Mouse (Mus musculus) liver, adult 2 months (tissue): Measurements from ENCODE around the gene Med15.

Experiments
- CTCF ChIP-seq: fragments of 200-500 bp; IDR thresholded peaks from 2 replicates; pipeline ENCODE4 v1.5.1; 2011; ENCODE audit warnings: low read depth, low read length, control low read depth
- POLR2A ChIP-seq: fragments of 200-500 bp; IDR thresholded peaks from 2 replicates; pipeline ENCODE4 v1.6.1; 2011; ENCODE audit warnings: low read length, control low read depth; ENCODE audit not compliant: insufficient read depth; ENCODE audit errors: extremely low read depth

DNA sequence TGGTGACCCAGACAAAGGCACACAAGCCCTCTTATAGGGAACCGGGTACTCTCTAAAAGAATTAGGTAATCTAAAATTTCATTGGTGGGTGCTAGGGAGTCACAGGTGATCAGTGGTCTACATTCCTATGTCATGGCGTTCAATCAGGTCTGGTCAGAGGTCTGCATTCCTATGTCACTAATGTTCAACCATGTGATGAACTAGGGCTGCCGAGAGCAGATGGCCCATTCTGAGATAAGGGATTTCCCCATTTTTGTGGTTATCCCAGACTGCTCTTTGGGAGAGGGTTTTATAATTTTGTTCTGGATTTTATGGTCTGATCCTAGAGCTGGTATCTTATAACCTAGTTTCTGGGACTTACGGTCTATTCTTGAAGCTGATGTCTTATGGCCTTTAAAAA, 7.4 kb upstream of the Med15 start:
- TF ChIP-seq CTCF (no peak), POLR2A (no peak)
